Mouse (Mus musculus): ENCODE data around the gene Btbd9.
"Not testable (repeated sequence)": the region's sequence is repeated elsewhere in the genome, so short reads cannot be mapped to it uniquely, and the experiment has no call there.

The Btbd9 gene

GRCm38 (mm10) chr17:30512531-30512930, 63.8 kb downstream of the Btbd9 start:
- no peak for DNase-seq (ENCODE audit: low spot score)

GRCm38 (mm10) chr17:30512007-30512406, 64.3 kb downstream of the Btbd9 start:
- no peak for DNase-seq (ENCODE audit: low spot score)

- no peak for DNase-seq (ENCODE audit: low spot score)
These were observed 64.9 kb downstream of the Btbd9 start for GRCm38 (mm10) chr17:30511399-30511798.

- DNase-seq (ENCODE audit: low spot score) = no peak
These were observed 66.1 kb downstream of the Btbd9 start for GRCm38 (mm10) chr17:30510171-30510570.

GRCm38 (mm10) chr17:30509646-30510045, 66.6 kb downstream of the Btbd9 start:
- no peak for DNase-seq (ENCODE audit: low spot score)

- DNase-seq (ENCODE audit: low spot score) = no peak
These were observed 68.4 kb downstream of the Btbd9 start for GRCm38 (mm10) chr17:30507636-30508576.

- no peak for DNase-seq (ENCODE audit: low spot score)
These were observed 69.4 kb downstream of the Btbd9 start for GRCm38 (mm10) chr17:30506916-30507315.

- DNase-seq (ENCODE audit: low spot score) = not testable (repeated sequence)
These were observed 76.7 kb downstream of the Btbd9 start for GRCm38 (mm10) chr17:30499541-30499940.

- DNase-seq (ENCODE audit: low spot score) = no peak
These were observed 77.5 kb downstream of the Btbd9 start for GRCm38 (mm10) chr17:30498779-30499178.

- no peak for DNase-seq (ENCODE audit: low spot score)
These were observed 77.9 kb downstream of the Btbd9 start for GRCm38 (mm10) chr17:30498376-30498719.

- no peak for DNase-seq (ENCODE audit: low spot score)
These were observed 78.5 kb downstream of the Btbd9 start for GRCm38 (mm10) chr17:30497525-30498375.

- no peak for DNase-seq (ENCODE audit: low spot score)
These were observed 80.7 kb downstream of the Btbd9 start for GRCm38 (mm10) chr17:30495567-30495966.

GRCm38 (mm10) chr17:30495154-30495553, 81.1 kb downstream of the Btbd9 start:
- DNase-seq (ENCODE audit: low spot score) = no peak

GRCm38 (mm10) chr17:30493481-30493880, 82.8 kb downstream of the Btbd9 start:
- no peak for DNase-seq (ENCODE audit: low spot score)

GRCm38 (mm10) chr17:30492191-30492590, 84.1 kb downstream of the Btbd9 start:
- no peak for DNase-seq (ENCODE audit: low spot score)

GRCm38 (mm10) chr17:30491601-30492000, 84.7 kb downstream of the Btbd9 start:
- DNase-seq (ENCODE audit: low spot score) = no peak

GRCm38 (mm10) chr17:30490601-30491000, 85.7 kb downstream of the Btbd9 start:
- no peak for DNase-seq (ENCODE audit: low spot score)

- DNase-seq (ENCODE audit: low spot score) = no peak
These were observed 86.2 kb downstream of the Btbd9 start for GRCm38 (mm10) chr17:30490086-30490485.

- DNase-seq (ENCODE audit: low spot score) = no peak
These were observed 86.7 kb downstream of the Btbd9 start for GRCm38 (mm10) chr17:30489629-30490028.

- no peak for DNase-seq (ENCODE audit: low spot score)
These were observed 88.6 kb downstream of the Btbd9 start for GRCm38 (mm10) chr17:30487695-30488094.

GRCm38 (mm10) chr17:30485067-30485854, 91.0 kb downstream of the Btbd9 start:
- no peak for DNase-seq (ENCODE audit: low spot score)

- no peak for DNase-seq (ENCODE audit: low spot score)
These were observed 91.7 kb downstream of the Btbd9 start for GRCm38 (mm10) chr17:30484446-30485066.

Data from T-cell, adult 2 months (primary cell).